Mouse (Mus musculus): ENCODE data around the gene Inpp5e. TPM values are rescaled to one million over a fixed set of nuclear protein-coding genes. Genes with fewer than 3 reads are reported as not detected.

Gene Inpp5e
- 17.2 and 17.4 TPM in 2 replicates for polyA plus RNA-seq (2015; fragmentation: Nextera tagmentation; extraction: Ambion mirVana)

DNA sequence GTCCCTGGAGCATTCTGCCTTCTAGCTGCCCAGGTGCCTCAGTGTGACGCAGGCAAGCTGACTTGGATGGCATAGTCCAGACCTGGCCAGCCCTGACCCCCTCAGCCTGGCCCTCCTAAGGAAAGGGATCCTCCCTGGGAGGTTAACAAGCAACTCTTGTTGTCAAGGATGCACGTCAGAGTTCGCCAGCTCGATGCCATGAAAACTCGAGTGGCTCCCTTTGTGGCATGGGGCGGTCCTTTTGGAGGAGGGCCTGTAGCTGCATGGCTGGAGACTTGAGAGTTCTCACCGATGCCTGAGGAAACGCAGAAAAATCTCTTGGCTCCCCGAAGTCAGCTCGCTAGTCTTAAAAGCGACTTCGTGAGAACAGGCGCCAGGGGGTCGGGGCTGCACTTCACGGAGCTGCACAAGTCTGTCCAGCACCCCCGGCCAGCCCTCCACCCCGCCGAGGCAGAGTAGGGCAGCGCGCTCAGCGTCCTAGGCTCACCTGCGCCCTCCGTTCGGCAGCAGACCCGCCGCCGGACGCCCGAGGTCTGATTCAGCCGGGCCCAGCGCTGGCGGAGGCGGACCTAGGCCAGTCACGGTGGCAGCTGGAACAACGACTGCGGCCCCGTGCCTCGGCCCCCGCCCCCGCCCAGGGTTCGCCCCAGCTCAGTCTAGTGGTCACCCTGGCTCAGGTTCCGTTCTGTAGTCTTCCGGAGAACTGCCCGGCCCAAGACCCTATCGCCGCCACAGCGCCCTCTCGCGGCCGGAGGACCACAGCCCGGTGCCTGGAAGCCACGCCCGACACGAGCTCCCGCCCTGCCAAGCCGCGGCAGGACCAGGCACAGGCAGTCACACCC is at the start of gene Inpp5e:
Gene Inpp5e (minus strand): TSS at position 689 of the 842 bp plus-strand sequence.
- H3K27me3 ChIP-seq (replicated peaks), result no peaks in the 10 kb centered on the region
- H3K36me3 ChIP-seq, result peaks cover 34% of the 10 kb centered on the region
- peak within 1 kb of the TSS; percentile 96 for H3K4me3 ChIP-seq (replicated peaks)
- no peaks in the 10 kb centered on the region for H3K9me3 ChIP-seq
- peak within 1 kb of the TSS; percentile 96 for H3K9ac ChIP-seq
- H3K4me2 ChIP-seq, result peak within 1 kb of the TSS; percentile 93
- ATAC-seq (ENCODE audit: insufficient read depth, low FRiP score, low read depth), result peak; percentile 93
- WGBS, result 0% methylated on average over 57 of the region's 57 CpGs
- peak within 1 kb of the TSS; percentile 77 for H3K27ac ChIP-seq
- H3K4me1 ChIP-seq, result peaks cover 37% of the 10 kb centered on the region

DNA sequence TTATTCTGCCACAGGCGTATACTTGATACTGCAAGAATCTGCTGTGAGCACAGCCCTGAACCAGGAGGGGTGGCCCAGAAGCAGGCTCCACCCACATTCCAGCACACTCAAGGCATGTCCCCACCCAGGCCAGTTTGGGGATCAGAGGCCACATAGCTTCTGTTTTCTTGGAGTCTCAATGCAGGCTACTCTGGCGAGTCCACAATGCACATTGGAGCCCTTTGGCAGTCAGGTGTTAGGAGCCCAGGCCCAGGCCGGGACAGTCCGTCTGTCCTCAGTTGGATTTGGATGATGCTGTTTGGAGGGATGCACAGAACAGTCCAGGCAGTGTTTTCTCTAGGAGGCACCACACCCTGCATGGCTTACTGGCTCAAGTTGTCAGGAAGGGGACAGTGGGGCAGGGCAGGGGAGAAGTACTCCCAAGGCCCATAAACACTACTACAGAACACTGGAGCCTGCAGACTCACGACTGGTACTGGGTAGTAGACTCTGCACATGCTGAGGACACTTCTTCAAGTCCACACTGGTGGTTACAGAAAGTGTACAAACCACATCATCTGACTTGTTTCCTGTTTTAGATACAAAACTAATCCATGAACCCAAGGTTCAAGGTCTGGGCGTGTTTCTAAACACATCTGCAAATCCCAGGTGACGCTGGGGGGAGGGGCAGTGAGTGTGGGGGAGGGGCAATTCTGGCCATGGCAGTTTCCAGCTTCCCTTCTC is 49.6 kb upstream of the Inpp5e start:
- ATAC-seq (ENCODE audit: insufficient read depth, low FRiP score, low read depth), result peak; percentile 71
- peaks cover 20% of the 10 kb centered on the region for H3K4me1 ChIP-seq
- no peaks in the 10 kb centered on the region for H3K27me3 ChIP-seq (replicated peaks)
- H3K9ac ChIP-seq, result no peak overlapping the region
- WGBS, result 29% methylated on average over 7 of the region's 7 CpGs
- no peaks in the 10 kb centered on the region for H3K9me3 ChIP-seq
- no peak overlapping the region for H3K4me2 ChIP-seq
- peaks cover 39% of the 10 kb centered on the region for H3K36me3 ChIP-seq
- peak overlapping the region; percentile 66 for H3K27ac ChIP-seq
- H3K4me3 ChIP-seq (replicated peaks), result no peak overlapping the region

DNA sequence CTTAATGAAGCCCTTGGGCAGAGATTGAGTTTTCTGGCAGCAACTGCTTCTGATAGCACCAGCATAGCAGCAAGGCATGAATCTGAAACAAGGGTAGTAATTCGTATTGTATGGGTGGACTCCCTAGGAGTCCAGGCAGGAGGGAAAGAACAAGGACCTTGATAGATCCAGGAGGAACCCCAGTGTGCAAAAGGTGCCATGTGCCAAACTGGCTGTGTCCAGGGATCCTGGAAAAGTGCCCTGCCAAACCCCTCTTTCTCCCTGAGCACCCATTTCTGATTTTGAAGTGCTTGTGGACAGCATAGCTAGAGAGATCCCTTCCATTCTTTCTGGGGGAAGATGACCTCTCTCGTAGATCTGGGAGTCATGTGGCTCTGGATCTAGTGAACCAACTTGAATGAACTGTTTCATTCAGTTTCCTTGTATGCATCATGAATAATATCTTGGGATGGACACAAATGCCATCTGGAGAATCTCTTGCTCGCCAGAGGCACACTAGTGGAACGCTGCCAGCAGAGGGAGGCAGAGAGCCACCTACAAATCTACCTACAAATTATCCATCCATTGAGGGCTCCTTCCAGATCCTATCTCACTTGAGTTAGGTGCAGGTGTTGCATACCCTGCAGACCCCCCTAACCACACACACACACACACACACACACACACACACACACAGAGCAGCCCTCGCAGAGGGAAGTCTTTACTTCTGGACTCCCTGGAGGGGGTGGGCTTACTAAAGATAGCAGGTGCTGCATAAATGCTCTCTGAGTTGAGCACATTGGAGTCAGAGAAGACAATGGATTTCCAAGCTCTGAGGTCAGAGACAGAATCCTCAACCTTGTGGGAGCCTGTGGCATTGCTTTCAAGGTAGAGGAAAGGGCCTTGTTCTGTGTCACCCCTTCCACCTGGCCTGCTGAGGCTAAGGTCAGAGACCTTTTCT is 40.4 kb upstream of the Inpp5e start:
- H3K9ac ChIP-seq, result no peak overlapping the region
- no peaks in the 10 kb centered on the region for H3K36me3 ChIP-seq
- H3K4me3 ChIP-seq (replicated peaks), result no peak overlapping the region
- H3K27ac ChIP-seq, result no peak overlapping the region
- no peak for ATAC-seq (ENCODE audit: insufficient read depth, low FRiP score, low read depth)
- H3K4me1 ChIP-seq, result peaks cover 8% of the 10 kb centered on the region
- 24% methylated on average over 5 of the region's 5 CpGs for WGBS
- no peaks in the 10 kb centered on the region for H3K9me3 ChIP-seq
- H3K4me2 ChIP-seq, result no peak overlapping the region
- no peaks in the 10 kb centered on the region for H3K27me3 ChIP-seq (replicated peaks)

DNA sequence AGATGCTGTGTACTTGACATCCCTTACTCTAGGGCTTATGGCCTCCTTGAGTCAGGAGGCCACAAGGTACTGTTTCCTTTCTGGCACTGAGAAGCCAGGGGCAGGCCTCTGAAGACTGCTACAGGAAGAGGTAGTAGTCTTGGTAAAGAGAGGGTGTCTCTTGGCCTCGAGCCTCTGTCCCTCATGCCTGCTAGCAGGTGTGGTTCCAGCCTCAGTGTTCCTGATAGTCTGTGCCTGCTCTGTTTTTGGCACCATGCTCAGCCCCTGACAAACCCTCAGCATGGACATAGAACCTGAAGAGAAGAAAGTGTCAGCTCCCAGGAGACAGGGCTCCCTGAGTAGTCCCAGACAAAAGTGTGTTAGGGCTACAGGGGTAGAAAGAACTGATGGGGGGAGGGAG is 38.4 kb upstream of the Inpp5e start:
- Histone ChIP-seq H3K4me3 (replicated peaks) (no peak overlapping the region), H3K36me3 (no peaks in the 10 kb centered on the region), H3K27ac (no peak overlapping the region), H3K4me2 (no peak overlapping the region), H3K9ac (no peak overlapping the region), H3K4me1 (peaks cover 21% of the 10 kb centered on the region), H3K27me3 (replicated peaks) (no peaks in the 10 kb centered on the region), H3K9me3 (no peaks in the 10 kb centered on the region)
- no peak for ATAC-seq (ENCODE audit: insufficient read depth, low FRiP score, low read depth)
- WGBS, result 70% methylated on average over 1 of the region's 1 CpGs

- Histone ChIP-seq H3K27me3 (replicated peaks) (no peaks in the 10 kb centered on the region), H3K9me3 (no peaks in the 10 kb centered on the region), H3K36me3 (no peaks in the 10 kb centered on the region), H3K9ac (peak overlapping the region; percentile 27; the same call in 1 of the 2 replicates), H3K4me3 (replicated peaks) (peak overlapping the region; percentile 86), H3K4me1 (peaks cover 21% of the 10 kb centered on the region), H3K27ac (peak overlapping the region; percentile 94; the same call in 1 of the 2 replicates), H3K4me2 (peak overlapping the region; percentile 67)
- ATAC-seq (ENCODE audit: insufficient read depth, low FRiP score, low read depth), result no peak
- WGBS, result 73% methylated on average over 4 of the region's 4 CpGs
These were observed 37.7 kb upstream of the Inpp5e start for GRCm38 (mm10) chr2:26446671-26447070.

DNA sequence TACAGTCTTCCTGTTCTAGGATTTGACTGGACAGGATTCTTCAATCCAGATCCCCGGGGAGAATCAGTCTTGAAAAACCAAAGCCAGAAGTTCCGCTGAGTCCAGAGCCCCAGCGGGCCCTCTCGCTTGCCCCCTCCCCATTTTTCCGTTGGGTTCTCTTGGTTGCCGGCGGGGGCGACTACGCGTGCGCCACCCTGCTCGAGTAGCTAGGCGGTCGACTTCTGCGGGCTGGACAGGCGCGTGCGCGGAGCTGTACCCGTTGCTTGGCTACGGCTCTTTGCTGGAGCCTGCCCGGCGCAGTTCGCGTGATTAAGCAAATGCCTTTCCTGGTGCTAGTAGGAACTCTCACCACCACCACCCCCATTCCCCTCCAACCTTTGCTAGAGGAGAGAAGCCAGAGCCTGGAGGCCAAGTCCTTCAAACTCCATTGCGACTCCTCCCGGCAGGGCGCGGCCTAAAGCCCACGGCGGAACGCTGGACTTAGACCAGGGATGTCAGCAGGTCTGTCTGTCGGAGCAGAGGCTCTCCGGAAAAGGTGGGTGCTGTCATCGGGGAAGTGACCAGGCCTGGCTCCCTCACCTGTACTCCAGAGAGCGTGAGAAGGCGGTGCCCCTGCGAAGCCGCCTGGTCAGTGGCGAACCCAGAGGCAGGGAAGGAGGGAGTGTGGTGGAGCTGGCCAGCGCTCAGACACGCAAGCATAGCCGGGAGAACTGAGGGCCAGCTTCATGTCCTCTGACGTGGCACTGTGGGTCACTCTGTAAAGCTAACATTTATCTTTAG is 36.9 kb upstream of the Inpp5e start:
- under 1% methylated on average over 44 of the region's 44 CpGs for WGBS
- peak; percentile 89 for ATAC-seq (ENCODE audit: insufficient read depth, low FRiP score, low read depth)
- Histone ChIP-seq H3K27ac (peak overlapping the region; percentile 94), H3K4me2 (peak overlapping the region; percentile 67), H3K36me3 (peaks cover 7% of the 10 kb centered on the region), H3K4me1 (peaks cover 21% of the 10 kb centered on the region), H3K4me3 (replicated peaks) (peak overlapping the region; percentile 86), H3K9ac (peak overlapping the region; percentile 38; the same call in 1 of the 2 replicates), H3K27me3 (replicated peaks) (no peaks in the 10 kb centered on the region), H3K9me3 (no peaks in the 10 kb centered on the region)

GRCm38 (mm10) chr2:26444946-26445665 is 36.1 kb upstream of the Inpp5e start, which contains the start of gene Sec16a:
TSS of gene Sec16a (minus strand) at chr2:26445216.
- WGBS, result under 1% methylated on average over 59 of the region's 61 CpGs
- ATAC-seq (ENCODE audit: insufficient read depth, low FRiP score, low read depth), result peak; percentile 91
- H3K27me3 ChIP-seq (replicated peaks), result no peaks in the 10 kb centered on the region
- H3K9me3 ChIP-seq, result no peaks in the 10 kb centered on the region
- H3K9ac ChIP-seq, result peak within 1 kb of the TSS; percentile 92
- peak within 1 kb of the TSS; percentile 67 for H3K4me2 ChIP-seq
- peaks cover 21% of the 10 kb centered on the region for H3K4me1 ChIP-seq
- H3K36me3 ChIP-seq, result peaks cover 14% of the 10 kb centered on the region
- H3K4me3 ChIP-seq (replicated peaks), result peak within 1 kb of the TSS; percentile 86
- H3K27ac ChIP-seq, result peak within 1 kb of the TSS; percentile 94

DNA sequence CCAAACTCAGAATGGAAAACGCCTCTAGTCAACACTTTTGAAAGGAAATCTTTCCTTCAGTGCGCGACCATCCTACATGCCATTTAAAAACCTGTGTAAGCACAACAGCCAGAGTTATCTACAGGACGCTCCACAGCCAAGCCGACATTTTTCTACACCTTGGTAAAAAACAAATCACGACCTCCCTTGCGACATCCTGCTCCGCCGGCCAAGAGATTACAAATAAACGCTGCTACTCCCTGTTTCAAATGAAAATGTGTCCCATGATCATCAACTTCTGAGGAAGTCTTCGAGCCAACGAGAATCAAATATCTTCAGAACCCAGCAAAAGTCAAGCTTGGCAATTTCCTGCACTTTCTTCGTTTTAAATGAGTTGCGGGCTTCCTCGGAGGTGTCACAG is 35.4 kb upstream of the Inpp5e start:
- Histone ChIP-seq H3K9ac (peak overlapping the region; percentile 92), H3K9me3 (no peaks in the 10 kb centered on the region), H3K27me3 (replicated peaks) (no peaks in the 10 kb centered on the region), H3K27ac (peak overlapping the region; percentile 91; the same call in 1 of the 2 replicates), H3K36me3 (peaks cover 21% of the 10 kb centered on the region), H3K4me2 (peak overlapping the region; percentile 64), H3K4me1 (peaks cover 21% of the 10 kb centered on the region), H3K4me3 (replicated peaks) (peak overlapping the region; percentile 86)
- ATAC-seq (ENCODE audit: insufficient read depth, low FRiP score, low read depth), result no peak
- WGBS, result under 1% methylated on average over 15 of the region's 15 CpGs

- no peak overlapping the region for H3K27ac ChIP-seq
- peak overlapping the region; percentile 92; the same call in 1 of the 2 replicates for H3K9ac ChIP-seq
- peaks cover 21% of the 10 kb centered on the region for H3K4me1 ChIP-seq
- no peaks in the 10 kb centered on the region for H3K27me3 ChIP-seq (replicated peaks)
- 9% methylated on average over 3 of the region's 3 CpGs for WGBS
- peak overlapping the region; percentile 64 for H3K4me2 ChIP-seq
- peaks cover 23% of the 10 kb centered on the region for H3K36me3 ChIP-seq
- no peaks in the 10 kb centered on the region for H3K9me3 ChIP-seq
- H3K4me3 ChIP-seq (replicated peaks), result peak overlapping the region; percentile 86
- no peak for ATAC-seq (ENCODE audit: insufficient read depth, low FRiP score, low read depth)
These were observed 34.9 kb upstream of the Inpp5e start for GRCm38 (mm10) chr2:26443876-26444275.

- Histone ChIP-seq H3K9ac (no peak overlapping the region), H3K27ac (no peak overlapping the region), H3K9me3 (no peaks in the 10 kb centered on the region), H3K36me3 (peaks cover 23% of the 10 kb centered on the region), H3K27me3 (replicated peaks) (no peaks in the 10 kb centered on the region), H3K4me3 (replicated peaks) (no peak overlapping the region), H3K4me1 (peaks cover 21% of the 10 kb centered on the region), H3K4me2 (no peak overlapping the region; the same call in 1 of the 2 replicates)
- no peak for ATAC-seq (ENCODE audit: insufficient read depth, low FRiP score, low read depth)
- 84% methylated on average over 1 of the region's 1 CpGs for WGBS
These were observed 33.8 kb upstream of the Inpp5e start for GRCm38 (mm10) chr2:26442843-26443242.

Measured in stomach, embryonic 15.5 days (tissue).